Mouse (Mus musculus) hindbrain, embryonic 16.5 days (tissue): ENCODE measurements at regions not wholly inside any gene's neighbourhood (a gene's known extent, or its start where the extent isn't known, plus 50 kb on each side); places are given as distances from the start of the nearest gene placed in this dataset.

ENCODE experiments used
- ATAC-seq: fragments of 200-750 bp; cut with Nextera tagmentation; 2 replicates; pipeline ENCODE4 v1.8.0; 2017; ENCODE audit warnings: moderate TSS enrichment, moderate library complexity
- H3K27ac ChIP-seq: fragments of 300-500 bp; sonication (generic); 2 replicates; pipeline ENCODE4 v1.5.1; 2014; ENCODE audit warnings: low read depth, mild to moderate bottlenecking, control low read depth, low read length, moderate library complexity
- H3K27me3 ChIP-seq: fragments of 300-500 bp; sonication (generic); replicated peaks from 2 replicates; pipeline ENCODE4 v1.6.1; 2014; ENCODE audit warnings: low read length; ENCODE audit not compliant: control insufficient read depth, insufficient read depth
- H3K36me3 ChIP-seq: fragments of 300-500 bp; sonication (generic); 2 replicates; pipeline ENCODE4 v1.6.1; 2014; ENCODE audit warnings: mild to moderate bottlenecking, low read length, moderate library complexity, mixed read lengths; ENCODE audit not compliant: control insufficient read depth, insufficient read depth
- H3K4me1 ChIP-seq: fragments of 300-500 bp; sonication (generic); 2 replicates; pipeline ENCODE4 v1.6.1; 2014; ENCODE audit warnings: low read depth, low read length; ENCODE audit not compliant: control insufficient read depth, insufficient read depth
- H3K4me2 ChIP-seq: fragments of 300-500 bp; sonication (generic); 2 replicates; pipeline ENCODE4 v1.6.1; 2014; ENCODE audit warnings: mild to moderate bottlenecking, low read length, control low read depth, moderate library complexity
- H3K4me3 ChIP-seq: fragments of 300-500 bp; sonication (generic); 2 replicates; pipeline ENCODE4 v1.5.1; 2014; ENCODE audit warnings: mild to moderate bottlenecking, low read length, control low read depth, moderate library complexity
- H3K9ac ChIP-seq: fragments of 300-500 bp; sonication (generic); 2 replicates; pipeline ENCODE4 v1.6.1; 2014; ENCODE audit warnings: low read depth, mild to moderate bottlenecking, control low read depth, low read length, moderate library complexity
- H3K9me3 ChIP-seq: fragments of 300-500 bp; sonication (generic); 2 replicates; pipeline ENCODE4 v1.6.1; 2014; ENCODE audit warnings: mild to moderate bottlenecking, low read length, moderate library complexity; ENCODE audit not compliant: control insufficient read depth
- WGBS: fragments of 180-500 bp; shearing (Covaris S2); extraction: QIAGEN DNeasy Blood & Tissue Kit; methylation state at CpG from one replicate; pipeline ENCODE4 v1.1.7; 2014; 5-methylcytosine and 5-hydroxymethylcytosine counted together

DNA sequence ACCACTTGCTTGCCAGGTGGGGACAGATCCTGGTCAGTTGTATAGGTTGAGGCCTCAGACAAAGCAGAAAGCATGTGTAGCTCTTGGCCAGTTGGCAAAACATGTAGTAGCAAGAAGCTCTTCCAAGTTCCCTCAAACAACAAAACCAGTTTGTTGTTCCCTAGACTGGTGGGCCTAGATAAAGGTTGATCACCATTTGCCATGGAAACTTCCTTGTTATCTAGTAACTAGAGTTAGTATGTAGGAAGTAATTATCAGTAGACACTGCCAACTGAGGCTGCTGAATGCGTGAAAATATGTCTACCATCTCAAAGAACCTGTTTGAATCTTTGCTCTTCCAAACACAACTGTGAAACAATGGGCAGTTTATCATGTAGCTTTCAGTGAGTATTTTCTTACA lies 1098.7 kb downstream of the Pcdh18 start:
- H3K4me3 ChIP-seq: no peak overlapping the region
- no peaks in the 10 kb centered on the region for H3K36me3 ChIP-seq
- H3K27me3 ChIP-seq: no peaks in the 10 kb centered on the region
- H3K9me3 ChIP-seq: no peaks in the 10 kb centered on the region
- H3K9ac ChIP-seq: no peak overlapping the region
- H3K27ac ChIP-seq: no peak overlapping the region
- no peak overlapping the region for H3K4me2 ChIP-seq
- WGBS: 86% methylated on average over 1 of the region's 1 CpGs
- no peaks in the 10 kb centered on the region for H3K4me1 ChIP-seq
- no peak for ATAC-seq

DNA sequence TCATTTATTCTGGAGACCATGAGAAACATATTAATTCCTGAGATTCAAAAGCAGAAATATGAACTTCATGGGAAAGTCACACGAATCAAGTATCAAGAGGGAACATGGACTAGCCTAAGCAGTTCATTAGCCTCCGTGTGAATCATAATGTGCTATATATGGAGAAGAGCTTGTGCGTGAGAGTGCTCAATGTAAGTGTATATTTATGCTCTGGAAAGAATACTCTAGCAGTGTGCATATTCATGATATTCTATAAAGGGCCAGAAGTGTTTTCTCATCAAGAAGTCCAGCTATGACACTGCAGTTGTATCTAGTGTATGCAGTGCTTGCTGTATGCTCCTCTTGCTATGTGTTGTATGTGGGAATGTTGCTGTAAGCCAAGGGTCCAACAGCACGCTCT lies 1102.0 kb downstream of the Pcdh18 start:
- WGBS: 89% methylated on average over 4 of the region's 4 CpGs
- no peak for ATAC-seq
- Histone ChIP-seq H3K27me3 (no peaks in the 10 kb centered on the region), H3K4me1 (no peaks in the 10 kb centered on the region), H3K9ac (no peak overlapping the region), H3K4me3 (no peak overlapping the region), H3K27ac (no peak overlapping the region), H3K4me2 (no peak overlapping the region), H3K36me3 (no peaks in the 10 kb centered on the region), H3K9me3 (no peaks in the 10 kb centered on the region)

DNA sequence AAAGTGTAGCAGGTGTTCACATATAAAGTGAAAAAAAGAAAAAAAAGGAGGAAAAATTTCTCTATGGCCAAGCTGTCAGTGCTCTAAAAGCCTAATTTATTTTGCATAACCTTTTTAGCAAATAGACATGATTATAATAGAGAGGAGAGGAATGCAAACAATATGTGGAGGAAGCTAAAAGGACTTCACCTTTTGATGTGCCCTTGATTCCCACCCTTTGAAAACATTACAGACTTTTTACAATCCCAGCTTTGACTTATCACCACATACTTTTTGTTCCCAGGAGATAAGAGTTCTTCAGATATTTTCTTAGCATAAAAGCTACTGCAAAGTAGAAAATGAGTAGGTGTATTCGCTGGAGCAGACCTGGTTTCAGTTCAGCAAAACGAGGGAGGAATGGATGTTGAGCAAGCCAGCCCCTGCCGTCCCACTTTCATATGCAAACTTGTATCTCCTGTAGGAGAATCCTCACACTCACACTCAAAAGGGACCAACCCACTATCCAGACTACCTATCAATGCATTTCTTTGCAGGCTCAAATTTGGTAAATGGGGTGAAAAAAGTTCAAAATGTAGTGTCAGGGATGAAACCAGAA lies 1125.1 kb downstream of the Pcdh18 start:
- H3K36me3 ChIP-seq: no peaks in the 10 kb centered on the region
- no peak overlapping the region for H3K4me2 ChIP-seq
- H3K27ac ChIP-seq: no peak overlapping the region
- no peak overlapping the region for H3K4me3 ChIP-seq
- H3K9me3 ChIP-seq: no peaks in the 10 kb centered on the region
- no peaks in the 10 kb centered on the region for H3K27me3 ChIP-seq
- H3K4me1 ChIP-seq: no peaks in the 10 kb centered on the region
- ATAC-seq: no peak
- no peak overlapping the region for H3K9ac ChIP-seq
- WGBS: 33% methylated on average over 3 of the region's 3 CpGs

DNA sequence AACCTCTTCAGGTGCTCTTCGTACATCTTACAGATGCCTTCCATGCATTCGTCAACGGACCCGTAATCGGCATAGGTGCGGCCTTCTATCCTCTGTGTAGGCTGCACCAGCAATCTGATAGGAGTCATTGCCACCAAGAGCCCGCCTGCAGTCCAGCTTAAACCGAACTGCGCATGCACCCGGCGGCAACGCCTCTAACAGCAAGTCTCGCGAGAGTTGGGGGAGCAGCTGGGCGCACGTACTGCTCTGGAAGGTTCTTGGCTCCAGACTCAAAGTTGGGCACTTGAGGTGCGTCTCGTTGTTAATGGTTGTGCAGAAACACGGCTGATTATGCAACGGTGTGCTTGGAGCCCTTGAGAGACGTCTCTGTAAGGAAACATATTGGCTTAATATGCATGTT lies 1148.2 kb downstream of the Pcdh18 start:
- H3K27me3 ChIP-seq: no peaks in the 10 kb centered on the region
- H3K4me1 ChIP-seq: no peaks in the 10 kb centered on the region
- 97% methylated on average over 21 of the region's 21 CpGs for WGBS
- H3K27ac ChIP-seq: no peak overlapping the region
- no peak overlapping the region for H3K9ac ChIP-seq
- no peaks in the 10 kb centered on the region for H3K9me3 ChIP-seq
- no peak overlapping the region for H3K4me3 ChIP-seq
- no peak for ATAC-seq
- H3K4me2 ChIP-seq: no peak overlapping the region
- no peaks in the 10 kb centered on the region for H3K36me3 ChIP-seq

DNA sequence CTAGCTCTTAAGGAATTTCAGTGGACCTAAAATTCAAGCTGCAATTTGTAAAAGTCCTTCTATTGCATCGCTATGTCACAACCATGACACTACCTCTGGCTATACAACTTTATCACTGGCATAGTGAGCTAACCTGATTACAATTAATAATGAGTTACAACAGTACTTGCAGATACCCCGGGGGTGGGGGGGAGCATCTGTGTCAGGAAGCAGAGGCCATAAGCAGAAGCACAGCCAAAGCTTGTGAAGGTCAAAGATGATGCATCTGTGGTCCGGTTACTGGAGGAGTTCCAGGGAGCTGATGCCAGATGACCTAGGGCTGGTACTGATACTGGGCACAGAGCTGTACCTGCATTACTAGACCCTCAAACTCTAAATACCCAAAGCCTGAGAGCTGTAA lies 1152.3 kb downstream of the Pcdh18 start:
- Histone ChIP-seq H3K9me3 (no peaks in the 10 kb centered on the region), H3K4me3 (no peak overlapping the region), H3K27me3 (no peaks in the 10 kb centered on the region), H3K36me3 (no peaks in the 10 kb centered on the region), H3K4me2 (no peak overlapping the region), H3K9ac (no peak overlapping the region), H3K4me1 (no peaks in the 10 kb centered on the region), H3K27ac (no peak overlapping the region)
- WGBS: 65% methylated on average over 3 of the region's 3 CpGs
- 0 out of 2 replicates have a peak, but pooled peaks have one; percentile 24 for ATAC-seq

DNA sequence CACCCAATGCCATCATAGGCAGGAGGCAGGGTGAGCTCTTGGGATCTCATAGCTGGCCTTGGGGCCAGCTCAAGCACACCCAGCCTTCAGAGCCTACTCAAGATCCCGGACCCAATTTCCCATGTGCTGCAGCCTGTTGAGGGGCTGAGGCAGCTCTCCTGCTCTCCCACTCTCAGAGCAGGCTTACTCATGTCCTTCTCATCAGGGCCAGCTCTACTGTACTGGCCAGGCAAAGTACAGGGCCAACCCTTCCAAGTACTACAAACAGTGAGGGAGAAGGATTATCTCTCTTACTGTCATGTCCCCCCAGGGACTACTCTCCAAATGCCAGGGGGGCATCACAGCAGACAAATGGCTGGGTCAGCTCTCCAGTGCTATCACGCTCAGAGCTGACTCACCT lies 1169.8 kb downstream of the Pcdh18 start:
- Histone ChIP-seq H3K4me3 (no peak overlapping the region), H3K27ac (no peak overlapping the region), H3K4me2 (no peak overlapping the region), H3K9ac (no peak overlapping the region), H3K36me3 (no peaks in the 10 kb centered on the region), H3K27me3 (no peaks in the 10 kb centered on the region), H3K4me1 (no peaks in the 10 kb centered on the region), H3K9me3 (no peaks in the 10 kb centered on the region)
- ATAC-seq: no peak
- 85% methylated on average over 2 of the region's 2 CpGs for WGBS

DNA sequence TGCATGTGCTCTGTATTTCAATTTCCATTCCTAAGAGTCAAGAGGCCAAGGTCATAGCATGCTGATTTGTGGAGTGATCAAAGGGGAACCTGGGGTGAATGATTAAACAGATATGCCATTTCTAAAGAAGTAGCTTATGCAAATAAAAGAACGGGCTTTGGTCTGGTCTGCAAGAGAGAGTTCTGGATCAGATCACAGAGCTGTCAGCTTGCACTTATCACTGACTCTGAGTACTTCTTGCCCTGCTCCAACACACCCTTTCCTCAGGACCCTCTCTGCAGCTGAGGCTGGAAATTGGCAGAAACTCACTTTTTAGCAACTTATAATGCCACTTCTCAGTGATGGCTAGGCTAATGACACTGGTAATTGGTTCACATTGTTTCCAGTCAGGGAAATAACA lies 1171.0 kb downstream of the Pcdh18 start:
- Histone ChIP-seq H3K9me3 (no peaks in the 10 kb centered on the region), H3K4me2 (no peak overlapping the region), H3K36me3 (no peaks in the 10 kb centered on the region), H3K4me1 (no peaks in the 10 kb centered on the region), H3K27me3 (no peaks in the 10 kb centered on the region), H3K9ac (no peak overlapping the region), H3K4me3 (no peak overlapping the region), H3K27ac (no peak overlapping the region)
- WGBS: 11% methylated on average over 1 of the region's 1 CpGs
- no peak for ATAC-seq

DNA sequence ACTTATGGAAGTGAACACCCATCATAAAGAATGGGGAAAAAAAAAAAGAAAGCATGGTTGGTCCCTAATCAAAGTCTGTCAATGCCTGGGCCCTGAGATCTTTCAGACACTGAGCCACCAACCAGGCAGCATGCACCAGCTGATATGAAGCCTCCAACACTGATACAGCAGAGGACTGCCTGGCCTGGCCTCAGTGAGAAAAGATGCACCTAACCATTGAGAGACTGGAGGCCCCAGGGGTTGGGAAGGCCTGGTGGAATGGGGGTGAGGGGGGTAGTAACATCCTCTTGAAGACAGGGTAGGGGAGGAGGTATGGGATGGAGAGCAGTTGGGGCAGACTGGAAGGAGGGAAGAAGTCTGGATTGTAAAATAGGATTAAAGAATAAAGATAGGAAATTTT lies 1172.8 kb downstream of the Pcdh18 start:
- no peak overlapping the region for H3K4me2 ChIP-seq
- no peak overlapping the region for H3K27ac ChIP-seq
- H3K4me1 ChIP-seq: no peaks in the 10 kb centered on the region
- no peak overlapping the region for H3K9ac ChIP-seq
- H3K27me3 ChIP-seq: no peaks in the 10 kb centered on the region
- no peak overlapping the region for H3K4me3 ChIP-seq
- H3K36me3 ChIP-seq: no peaks in the 10 kb centered on the region
- no peaks in the 10 kb centered on the region for H3K9me3 ChIP-seq
- no peak for ATAC-seq

DNA sequence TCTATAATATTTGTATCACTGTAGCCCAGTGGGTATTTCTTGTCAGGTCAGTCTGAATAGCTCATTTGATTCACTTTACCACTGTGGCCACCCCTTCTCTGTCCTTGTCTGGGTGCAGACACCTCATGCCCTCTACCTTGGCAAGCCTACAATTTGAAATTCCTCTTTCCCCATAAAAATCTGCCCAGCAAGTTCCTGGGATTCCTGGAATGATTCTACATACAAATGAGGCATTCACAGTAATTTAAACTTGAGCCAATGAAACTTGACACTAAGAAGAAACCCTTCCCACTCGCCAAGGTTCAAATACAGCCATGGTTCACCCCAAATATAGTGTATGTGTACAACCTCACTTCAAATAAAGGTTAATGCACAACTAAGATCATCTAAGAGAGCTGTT lies 1174.6 kb downstream of the Pcdh18 start:
- Histone ChIP-seq H3K4me1 (no peaks in the 10 kb centered on the region), H3K36me3 (no peaks in the 10 kb centered on the region), H3K9ac (no peak overlapping the region), H3K27me3 (no peaks in the 10 kb centered on the region), H3K4me2 (no peak overlapping the region), H3K4me3 (no peak overlapping the region), H3K9me3 (no peaks in the 10 kb centered on the region), H3K27ac (no peak overlapping the region)
- ATAC-seq: no peak
- WGBS: 83% methylated on average over 1 of the region's 1 CpGs

DNA sequence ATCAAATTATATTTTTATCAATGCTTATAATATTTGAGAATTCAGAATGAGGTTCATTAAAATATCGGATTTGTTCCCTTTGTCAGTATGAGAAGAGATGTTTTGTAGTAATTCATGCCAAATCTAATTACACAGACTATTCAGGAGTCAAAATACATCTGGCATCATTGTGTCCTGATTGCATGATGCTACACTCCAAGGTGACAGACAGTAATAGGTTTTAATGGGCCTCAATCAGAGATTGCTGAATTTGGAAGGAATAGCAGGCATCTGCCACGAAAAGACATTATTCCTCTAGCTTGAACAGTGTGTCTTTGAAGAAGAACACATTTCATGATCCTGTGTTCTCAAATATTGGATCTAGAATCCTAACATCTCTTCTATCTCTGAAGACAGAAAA lies 1177.2 kb downstream of the Pcdh18 start:
- no peak overlapping the region for H3K4me2 ChIP-seq
- no peaks in the 10 kb centered on the region for H3K4me1 ChIP-seq
- no peak overlapping the region for H3K4me3 ChIP-seq
- H3K27ac ChIP-seq: no peak overlapping the region
- no peak for ATAC-seq
- H3K36me3 ChIP-seq: no peaks in the 10 kb centered on the region
- 65% methylated on average over 2 of the region's 2 CpGs for WGBS
- H3K9ac ChIP-seq: no peak overlapping the region
- H3K27me3 ChIP-seq: no peaks in the 10 kb centered on the region
- no peaks in the 10 kb centered on the region for H3K9me3 ChIP-seq
